Mouse (Mus musculus) adrenal gland, postnatal 10 days (tissue): ENCODE measurements at regions not wholly inside any gene's neighbourhood (a gene's known extent, or its start where the extent isn't known, plus 50 kb on each side); places are given as distances from the start of the nearest gene placed in this dataset.

ENCODE experiments used
- DNase-seq: peaks from one replicate; pipeline ENCODE4 v3.0.0; 2021; ENCODE audit warnings: mixed read lengths

- no peak for DNase-seq
These were observed 223.5 kb upstream of the Mvb12b start for GRCm38 (mm10) chr2:34111286-34111685.

DNA sequence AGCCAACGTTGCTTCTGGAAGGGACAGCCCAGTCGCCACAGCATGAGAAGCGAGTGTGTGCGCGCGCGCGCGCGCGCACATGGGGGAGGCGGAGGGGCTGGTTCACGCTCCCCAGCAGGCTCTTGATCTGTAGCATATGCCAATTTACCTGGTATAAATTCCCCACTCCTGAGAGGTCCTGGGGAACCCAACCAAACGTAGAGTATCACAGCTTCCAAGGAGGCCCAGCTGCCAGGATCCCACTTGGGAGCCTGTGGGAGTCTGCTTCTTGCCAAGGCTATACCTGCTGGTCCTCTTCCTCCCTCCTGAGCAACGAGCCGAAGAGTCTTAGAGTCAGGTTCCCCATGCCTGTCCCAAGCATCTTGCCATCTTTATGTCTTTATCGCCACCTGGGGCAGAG, 222.8 kb upstream of the Mvb12b start:
- DNase-seq: no peak

- no peak for DNase-seq
These were observed 220.0 kb upstream of the Mvb12b start for GRCm38 (mm10) chr2:34107566-34108303.

GRCm38 (mm10) chr2:34106837-34107565, 219.3 kb upstream of the Mvb12b start:
- no peak for DNase-seq

GRCm38 (mm10) chr2:34106245-34106644, 218.5 kb upstream of the Mvb12b start:
- no peak for DNase-seq

- DNase-seq: no peak
These were observed 217.7 kb upstream of the Mvb12b start for GRCm38 (mm10) chr2:34105271-34106051.

DNA sequence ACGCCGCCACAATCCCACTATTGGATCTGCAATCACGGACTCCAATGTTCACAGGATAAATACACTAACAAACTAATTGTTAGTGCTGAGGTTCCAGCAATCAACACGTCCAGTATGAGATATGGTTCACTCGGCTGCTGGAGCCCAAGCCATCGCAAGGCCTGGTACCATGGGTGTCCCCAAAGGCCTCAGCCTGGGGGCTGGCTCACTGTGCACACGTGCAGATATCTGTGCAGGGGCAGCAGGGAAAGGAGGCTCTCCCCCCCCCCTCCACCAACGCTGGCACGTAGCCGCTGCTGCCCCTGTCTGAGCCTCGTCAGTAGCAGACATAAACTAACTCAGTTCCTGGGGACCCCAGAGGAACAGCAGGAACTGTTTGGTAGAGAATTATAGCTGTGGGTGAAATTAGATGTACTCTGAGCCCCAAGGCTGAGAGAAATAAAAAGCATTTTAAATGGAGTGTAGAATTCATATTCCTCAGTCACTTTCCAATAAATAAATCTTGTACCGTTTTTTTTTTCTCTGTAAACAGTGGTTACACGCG, 210.3 kb upstream of the Mvb12b start:
- DNase-seq: no peak

GRCm38 (mm10) chr2:34096561-34096960, 208.8 kb upstream of the Mvb12b start:
- DNase-seq: no peak

DNA sequence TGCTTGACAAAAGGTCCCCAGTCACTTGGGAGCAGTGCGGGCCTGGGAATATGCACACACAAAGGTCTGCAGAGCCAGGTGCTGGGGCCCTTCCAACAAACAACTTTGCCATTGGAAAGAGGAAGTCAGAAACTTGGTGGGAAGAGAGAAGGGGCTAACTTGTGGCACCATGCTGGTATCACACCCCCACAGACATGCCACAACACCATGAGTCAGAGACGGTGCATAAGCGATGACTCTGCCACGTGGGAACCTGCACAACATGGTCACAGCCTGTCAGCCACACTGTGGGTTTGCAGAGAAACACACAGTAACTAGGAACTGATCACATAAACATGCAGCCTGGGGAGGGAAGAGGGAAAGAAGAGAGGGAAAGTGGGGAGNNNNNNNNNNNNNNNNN, 201.1 kb upstream of the Mvb12b start:
- no peak for DNase-seq

- no peak for DNase-seq
These were observed 198.4 kb upstream of the Mvb12b start for GRCm38 (mm10) chr2:34086130-34086529.

DNA sequence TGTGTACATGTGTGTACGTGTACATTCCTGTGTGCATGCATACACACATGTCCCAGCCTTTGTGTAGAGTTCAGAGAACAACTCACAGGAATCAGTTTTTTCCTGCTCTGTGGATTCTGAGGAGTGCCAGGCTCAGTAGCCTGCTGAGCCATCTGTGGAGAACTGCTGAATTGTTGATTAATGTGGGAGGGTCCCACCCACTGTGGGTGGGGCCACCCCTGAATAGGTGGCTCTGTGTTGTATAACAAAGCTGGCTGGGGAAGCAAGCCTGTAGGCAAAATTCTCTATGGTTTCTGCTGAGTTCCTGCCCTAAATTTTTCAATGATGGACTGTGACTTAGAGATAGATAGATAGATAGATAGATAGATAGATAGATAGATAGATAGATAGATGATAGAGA, 196.8 kb upstream of the Mvb12b start:
- DNase-seq: no peak

DNA sequence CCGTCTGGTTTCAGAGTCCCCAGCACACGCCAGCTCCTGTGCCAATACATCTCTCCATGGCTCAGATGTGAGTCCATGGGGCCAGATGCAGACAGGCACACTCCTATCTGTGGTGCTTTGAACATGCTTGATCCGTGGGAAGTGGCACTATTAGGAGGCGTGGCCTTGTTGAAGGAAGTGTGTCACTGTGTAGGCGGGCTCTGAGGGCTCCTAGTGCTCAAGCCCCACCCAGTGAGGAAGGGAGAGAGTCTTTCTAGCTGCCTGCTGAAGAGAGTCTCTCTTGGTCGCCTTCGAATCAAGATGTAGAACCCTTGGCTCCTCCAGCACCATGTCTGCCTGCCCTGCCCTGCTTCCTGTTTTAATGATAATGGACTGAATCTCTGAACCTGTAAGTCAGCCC, 194.7 kb upstream of the Mvb12b start:
- DNase-seq: no peak

GRCm38 (mm10) chr2:34080176-34080575, 192.4 kb upstream of the Mvb12b start:
- no peak for DNase-seq

DNA sequence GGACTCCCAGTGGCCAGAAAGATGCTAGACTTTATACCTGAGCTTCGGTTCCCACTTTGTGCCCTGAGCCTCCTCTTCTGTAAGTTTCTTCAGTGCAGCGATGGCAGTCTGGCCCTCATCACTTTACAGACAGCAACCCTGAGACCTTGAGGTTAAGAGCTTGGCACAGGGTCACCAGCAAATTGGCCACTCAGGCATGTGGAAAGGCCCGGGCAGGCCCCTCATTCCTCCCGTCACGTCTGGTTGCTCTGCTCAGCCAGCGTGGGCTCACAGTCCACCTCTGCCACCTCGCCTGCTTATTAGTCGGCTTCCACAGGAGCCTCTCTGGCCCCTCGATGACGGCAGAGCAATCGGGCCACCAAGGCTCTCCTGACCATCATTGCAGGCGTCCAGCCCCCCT, 191.5 kb upstream of the Mvb12b start:
- DNase-seq: no peak

GRCm38 (mm10) chr2:34078875-34079262, 191.1 kb upstream of the Mvb12b start:
- DNase-seq: no peak

GRCm38 (mm10) chr2:34078248-34078874, 190.6 kb upstream of the Mvb12b start:
- no peak for DNase-seq

DNA sequence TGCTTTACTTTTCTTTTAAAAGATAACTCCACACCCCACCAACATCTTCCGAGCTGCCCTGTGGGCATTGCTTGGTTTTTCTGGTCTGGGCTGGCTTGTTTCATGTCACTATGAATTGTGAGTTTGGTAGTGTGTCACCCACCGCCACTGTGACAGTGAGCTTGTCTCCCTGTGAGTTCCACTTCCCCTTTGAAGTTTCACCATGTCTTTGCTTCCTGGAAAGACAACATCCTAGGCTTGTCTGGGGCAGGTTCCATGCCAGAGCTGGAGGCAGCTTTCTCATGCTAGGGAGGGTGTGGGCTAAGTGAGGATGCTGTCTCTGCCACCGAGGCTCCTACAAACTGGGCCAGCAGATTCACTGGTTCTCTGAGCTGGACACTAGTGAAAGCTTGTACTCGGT, 188.6 kb upstream of the Mvb12b start:
- no peak for DNase-seq

GRCm38 (mm10) chr2:34074066-34074465, 186.3 kb upstream of the Mvb12b start:
- no peak for DNase-seq

DNA sequence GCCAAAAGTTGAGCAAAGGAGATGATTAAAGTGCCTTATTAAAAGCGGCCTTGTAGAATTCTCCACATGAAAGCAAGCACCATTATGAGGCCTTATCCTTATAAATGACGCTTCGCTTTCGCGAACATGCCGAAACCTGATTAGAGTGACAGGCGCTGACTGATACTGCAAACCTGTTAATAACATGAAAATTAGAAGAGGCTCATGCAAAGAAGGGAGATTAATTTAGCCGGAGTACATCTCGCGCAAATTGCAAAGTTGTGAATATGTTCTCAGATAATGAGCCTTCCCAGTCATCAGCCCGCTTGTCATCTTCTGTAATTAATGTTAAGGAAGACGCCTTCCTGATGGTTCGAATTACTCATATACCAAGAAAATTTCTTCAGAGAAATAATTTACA, 177.8 kb upstream of the Mvb12b start:
- DNase-seq: no peak

DNA sequence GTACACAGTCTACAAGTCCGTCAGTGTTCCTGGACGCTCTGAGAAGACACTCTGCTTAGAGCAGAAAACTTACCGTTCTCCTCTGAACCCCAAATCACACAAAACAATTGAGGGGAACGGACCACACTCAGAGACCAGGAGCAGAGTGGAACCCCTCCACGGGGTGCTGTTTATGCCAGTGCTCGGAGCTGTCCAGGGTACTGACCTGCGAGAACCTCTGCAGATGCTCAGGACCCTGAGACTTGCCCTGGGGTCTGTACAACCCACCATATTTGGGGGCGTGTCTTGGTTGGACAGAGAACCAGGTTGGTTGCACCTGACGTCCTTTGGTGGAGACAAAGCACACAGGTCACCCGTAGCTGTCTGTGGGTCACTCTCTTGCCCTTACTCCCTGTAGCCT, 177.3 kb upstream of the Mvb12b start:
- peak; percentile 59 for DNase-seq

GRCm38 (mm10) chr2:34056552-34056951, 168.8 kb upstream of the Mvb12b start:
- no peak for DNase-seq

DNA sequence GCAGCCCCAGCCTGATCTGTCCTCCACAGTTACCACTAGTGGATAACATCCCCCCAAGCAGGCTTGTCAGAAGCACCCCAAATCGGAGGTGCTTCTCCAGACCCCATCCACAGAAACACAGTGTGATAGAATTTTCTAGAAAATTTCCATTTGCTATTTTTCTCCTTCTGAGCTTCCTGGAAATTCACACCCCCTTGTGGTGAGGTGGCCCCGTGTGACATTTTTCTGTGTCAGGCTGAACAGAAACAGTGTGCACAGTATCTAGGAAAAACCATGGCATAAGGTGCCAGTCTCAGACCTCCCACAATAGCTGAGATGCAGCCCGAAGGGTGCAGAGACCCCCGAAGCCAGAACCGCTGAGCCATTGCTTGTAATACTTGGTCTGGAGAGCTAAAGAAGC, 155.3 kb upstream of the Mvb12b start:
- no peak for DNase-seq

DNA sequence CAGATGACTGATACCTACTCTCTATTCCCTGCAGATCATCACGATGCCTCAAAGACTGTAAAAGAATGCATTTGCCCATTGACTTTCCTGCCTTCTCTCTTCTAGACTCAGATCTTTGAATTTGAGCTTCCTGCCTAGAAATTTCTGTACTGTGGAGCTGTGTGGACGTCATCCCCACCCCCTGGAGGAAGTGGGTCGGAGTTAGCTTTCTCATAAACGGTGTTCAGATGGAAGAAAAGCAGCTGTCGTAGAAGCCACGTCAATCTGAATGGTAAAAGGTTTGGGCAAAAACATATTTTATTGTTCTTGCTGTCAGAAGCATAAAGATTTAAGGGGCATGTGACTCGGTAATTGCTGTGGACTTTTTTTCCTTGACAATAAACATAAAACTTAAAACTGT, 154.6 kb upstream of the Mvb12b start:
- DNase-seq: no peak
